Mouse (Mus musculus) thymus, postnatal 36 days (tissue): ENCODE data around the gene Serinc4.

ENCODE experiments used
- DNase-seq, 2 experiments: peaks; one replicate each; pipeline ENCODE4 v3.0.0; 2022; ENCODE audit warnings: mixed read lengths in 2 of 2

Serinc4 gene

DNA sequence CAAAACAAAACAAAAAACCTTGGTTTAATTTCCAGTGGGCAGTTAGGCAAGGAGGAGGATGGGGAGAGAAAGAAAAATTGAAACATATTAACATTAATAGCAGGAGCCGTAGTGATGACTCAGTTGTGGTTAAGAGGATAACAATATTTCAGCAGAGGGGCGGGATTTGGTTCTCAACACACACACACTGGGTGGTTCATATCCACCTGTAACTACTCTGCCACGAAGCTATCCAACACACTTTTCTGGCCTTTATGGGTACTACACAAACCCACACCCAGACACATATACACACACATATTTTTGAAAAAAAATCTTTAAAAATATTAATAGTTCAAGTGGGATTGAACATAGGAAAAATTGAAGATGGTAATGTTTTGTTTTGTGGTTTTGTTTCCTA is 9.6 kb downstream of the Serinc4 start:
- no peak for DNase-seq

DNA sequence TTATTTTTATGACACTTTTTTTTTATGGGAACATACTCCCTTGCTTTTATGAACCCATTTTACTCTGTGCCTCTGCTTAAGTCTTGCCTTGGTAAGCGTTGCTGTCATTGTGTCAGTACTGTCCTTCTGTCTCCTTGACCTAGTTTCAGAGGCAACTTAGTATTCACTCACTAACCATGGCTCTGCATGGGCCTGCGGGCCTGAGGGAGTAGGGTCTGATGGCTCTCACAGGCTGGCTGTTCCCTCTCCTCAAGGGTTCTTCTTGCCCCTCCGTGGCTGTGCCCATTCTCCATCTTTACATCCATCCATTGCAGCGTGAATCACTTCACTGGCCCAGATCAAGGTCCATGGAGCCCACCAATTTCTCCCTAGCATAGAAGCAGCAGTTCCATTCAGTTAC is 10.1 kb downstream of the Serinc4 start:
- DNase-seq = no peak

DNA sequence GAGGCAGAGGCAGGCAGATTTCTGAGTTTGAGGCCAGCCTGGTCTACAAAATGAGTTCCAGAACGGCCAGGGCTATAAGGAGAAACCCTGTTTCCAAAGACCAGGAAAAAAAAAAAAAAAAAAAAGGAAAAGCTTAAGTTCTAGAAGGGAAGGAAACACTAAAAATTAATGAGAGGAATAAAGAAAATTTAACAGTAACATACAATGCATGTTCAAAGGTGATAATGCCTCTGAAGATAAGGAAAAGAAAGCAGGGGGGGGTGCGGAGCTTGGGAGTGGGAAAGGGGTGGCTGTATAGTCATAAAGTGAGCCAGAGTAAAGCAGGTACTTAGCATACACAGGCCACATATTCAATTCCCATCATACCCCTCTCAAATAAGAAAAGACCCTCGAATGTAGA is 11.5 kb downstream of the Serinc4 start:
- DNase-seq = no peak

DNA sequence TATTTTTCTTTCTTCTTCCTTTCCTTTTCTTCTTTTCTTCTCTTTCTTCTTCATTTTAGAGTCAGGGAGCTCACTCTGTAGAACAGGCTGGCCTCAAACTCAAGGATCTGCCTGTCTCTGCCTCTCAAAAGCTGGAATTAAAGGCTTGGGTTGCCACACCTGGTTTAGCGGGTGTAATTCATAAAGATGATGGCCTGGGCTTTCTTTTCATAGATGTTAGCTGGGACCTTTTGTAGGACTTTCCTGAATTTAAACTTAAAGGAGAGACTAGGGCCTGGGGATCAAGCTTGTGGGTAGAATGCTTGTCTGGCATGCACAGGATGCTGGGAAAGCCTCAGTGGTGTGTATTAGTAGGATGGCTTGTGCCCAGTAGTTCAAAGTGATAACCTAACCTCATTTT is 12.4 kb downstream of the Serinc4 start, which contains the start of gene Ell3:
Gene Ell3, minus strand, starts transcription at position 101 of the 400 bp plus-strand sequence.
- DNase-seq = no peak

DNA sequence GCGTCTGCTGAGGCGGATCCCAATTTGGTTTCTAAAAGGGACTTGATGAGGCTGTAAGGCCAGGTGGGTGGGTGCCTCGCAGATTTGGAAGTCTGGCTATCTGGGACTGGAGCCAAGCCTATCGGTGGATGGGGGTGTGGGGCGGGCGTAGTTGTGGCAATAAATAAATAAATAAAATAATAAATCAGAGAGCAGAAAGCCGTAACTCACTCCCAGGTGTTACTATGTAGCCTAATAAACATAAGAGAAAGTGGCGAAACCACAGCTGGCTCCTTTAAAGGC is 13.6 kb downstream of the Serinc4 start:
- DNase-seq = no peak

DNA sequence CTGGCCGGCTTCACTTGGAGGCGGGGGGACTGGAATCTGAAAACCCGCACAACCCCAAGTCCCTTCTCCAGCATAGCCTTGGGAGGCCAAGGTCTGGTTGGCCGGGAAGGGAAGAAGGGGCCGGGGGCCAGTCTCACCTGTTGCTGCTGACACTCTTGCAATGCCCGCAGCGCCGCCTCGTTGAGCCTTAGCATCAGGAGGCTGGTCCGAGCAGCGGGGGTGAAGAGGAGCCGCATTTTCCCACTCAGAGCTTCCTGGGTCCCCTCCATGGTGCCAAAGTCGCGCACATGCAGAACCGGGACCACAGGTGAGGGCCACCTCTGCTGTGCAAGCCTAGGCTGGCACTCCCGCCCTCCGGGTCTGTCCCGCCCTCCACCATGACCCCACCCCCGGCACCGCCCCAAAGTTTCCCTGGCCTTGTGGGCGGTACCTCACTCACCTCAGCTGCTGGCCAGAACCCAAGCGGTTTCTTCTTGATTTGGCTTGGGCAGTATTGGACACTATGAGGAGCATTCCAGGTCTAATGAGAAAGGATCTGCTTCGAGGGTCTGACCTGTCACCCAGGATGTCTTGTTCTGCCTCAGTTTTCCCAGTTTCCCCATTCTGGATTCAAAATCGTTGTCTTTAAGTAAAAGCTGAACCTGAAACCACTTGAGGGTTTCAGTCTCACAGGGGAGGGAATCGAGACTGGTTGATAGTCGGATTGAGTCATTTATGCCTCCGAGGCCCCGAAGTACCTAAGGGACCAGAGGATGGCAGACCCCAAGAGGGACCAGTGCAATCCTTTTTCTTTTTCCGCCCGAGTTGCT is 14.1 kb downstream of the Serinc4 start:
- DNase-seq = peak; percentile 61 to 65

DNA sequence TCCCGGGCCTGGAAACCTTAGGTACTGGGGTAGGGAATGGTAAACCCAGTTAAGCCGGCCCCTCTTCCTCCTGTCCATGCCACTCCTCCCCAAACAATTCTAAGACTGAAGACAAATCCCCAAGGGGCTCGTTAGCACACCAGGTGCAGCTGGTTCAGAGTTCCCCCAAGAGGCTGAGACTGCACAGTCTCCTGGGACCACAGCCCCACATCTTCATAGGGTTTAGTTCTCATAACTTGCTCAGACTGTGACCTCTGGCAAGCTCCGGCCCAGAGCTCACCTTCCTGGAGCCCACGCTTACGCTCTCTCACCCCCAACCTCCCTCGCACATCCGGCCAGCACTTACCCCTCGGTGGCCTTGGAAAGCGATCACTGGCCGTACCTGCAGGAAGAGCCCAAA is 14.8 kb downstream of the Serinc4 start:
- DNase-seq = no peak

DNA sequence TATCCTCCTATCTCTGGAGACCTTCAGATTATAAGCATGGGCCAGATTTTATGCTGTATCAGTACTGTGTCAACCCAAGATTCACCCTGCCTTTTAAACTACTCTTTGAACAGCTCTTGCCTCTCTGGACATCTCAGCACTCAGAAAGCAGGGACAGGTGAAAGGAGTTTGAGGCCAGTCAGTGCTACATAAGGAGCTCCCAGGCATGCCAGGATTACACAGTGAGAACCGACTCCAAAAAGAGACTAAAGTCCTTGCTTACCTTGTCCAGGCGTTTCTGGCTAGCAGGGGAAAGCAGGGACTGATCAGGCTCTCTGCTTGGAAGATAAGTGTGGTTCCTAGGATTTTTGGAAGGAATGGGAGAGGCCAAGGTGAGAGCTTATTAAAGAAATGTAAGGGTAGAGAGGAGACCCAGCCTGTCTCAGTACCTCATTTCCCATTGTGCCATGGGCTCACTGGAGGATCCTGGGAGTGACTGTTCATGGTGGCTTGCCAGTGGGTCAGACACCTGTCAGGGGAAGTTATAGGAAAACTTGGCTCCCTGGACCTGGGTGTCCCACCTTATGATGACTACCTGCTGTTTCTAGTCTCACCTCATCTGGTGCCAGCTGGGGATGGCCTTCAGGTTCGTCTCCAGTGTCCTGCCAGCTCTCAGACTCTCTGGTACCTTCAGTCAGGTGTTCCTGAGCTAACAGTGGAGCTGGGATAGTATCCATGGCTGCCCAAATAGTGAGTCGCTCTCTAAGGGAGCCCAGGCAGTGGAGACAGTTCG is 15.6 kb downstream of the Serinc4 start:
- DNase-seq = no peak

DNA sequence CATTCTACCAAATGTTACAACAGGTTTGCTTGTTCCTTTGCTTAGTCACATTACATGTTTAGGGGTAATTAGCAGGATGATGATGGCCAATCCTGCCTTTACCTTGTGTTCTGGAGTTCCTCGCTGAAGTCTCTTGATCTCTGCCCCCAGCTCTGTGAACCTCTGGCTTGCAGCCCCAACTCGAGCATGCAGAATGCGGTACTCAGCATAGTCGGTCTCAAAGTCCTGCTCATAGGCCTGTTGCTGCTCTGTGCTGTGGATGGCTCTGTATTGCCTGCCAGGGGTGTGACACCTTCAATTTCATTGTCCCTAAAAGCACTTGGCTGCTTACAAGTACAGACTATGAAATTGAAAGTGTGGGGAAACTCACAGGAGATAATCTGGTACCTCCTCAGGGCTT is 16.8 kb downstream of the Serinc4 start:
- DNase-seq = no peak

DNA sequence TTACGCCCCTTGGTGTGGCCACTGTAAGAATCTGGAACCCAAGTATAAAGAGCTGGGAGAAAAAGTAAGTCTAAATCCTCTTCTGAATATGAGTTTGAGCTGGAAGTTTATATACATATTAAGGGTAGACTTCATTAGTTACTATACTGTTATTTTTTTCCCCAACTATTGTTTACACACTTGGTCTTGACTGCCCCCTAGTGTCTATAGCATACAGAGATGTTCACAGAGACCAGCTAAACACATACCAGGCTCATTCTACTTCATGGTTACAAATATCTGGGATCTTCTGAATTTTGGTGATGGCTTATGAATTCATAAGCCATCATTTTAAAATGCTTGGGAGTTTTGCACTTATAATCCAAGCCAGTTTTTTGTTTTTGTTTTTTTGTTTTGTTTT is 21.7 kb downstream of the Serinc4 start:
- no peak for DNase-seq

DNA sequence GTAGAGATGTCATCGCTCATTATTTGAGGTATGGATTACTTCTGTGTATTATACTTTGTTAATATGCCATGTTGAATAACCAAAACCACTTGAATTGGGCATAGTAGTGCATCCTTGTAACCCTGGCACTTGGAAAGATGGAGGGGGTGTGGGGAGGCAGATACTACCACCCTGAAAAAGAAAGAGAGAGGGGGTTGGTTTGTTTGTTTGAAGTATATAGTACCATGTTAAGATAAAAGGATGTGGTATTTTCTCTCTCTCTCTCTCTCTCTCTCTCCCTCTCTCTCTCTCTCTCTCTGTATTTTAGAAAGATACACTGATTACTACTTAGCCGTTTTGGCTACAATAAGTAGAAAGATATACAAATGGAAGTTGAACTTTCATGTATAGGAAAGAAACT is 30.7 kb downstream of the Serinc4 start:
- DNase-seq = no peak

DNA sequence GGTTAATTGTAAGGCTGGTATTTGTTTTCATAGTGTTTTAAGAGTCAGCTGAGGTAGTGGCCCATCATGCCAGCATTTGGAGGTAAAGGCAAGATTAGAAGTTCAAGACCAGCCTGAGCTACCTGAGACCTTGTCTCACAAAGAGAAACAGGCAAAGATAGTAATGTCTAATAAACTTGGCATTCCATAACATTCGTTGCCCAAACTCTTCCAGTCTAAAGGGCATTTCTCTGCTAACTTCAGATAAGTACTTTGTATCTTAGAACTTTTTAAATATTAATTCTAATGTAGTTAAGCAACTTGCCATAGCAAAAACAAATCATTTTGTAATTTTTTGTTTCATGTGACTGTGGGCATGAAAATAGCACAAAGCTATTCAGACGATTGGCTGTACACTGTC is 33.4 kb downstream of the Serinc4 start:
- DNase-seq = no peak

DNA sequence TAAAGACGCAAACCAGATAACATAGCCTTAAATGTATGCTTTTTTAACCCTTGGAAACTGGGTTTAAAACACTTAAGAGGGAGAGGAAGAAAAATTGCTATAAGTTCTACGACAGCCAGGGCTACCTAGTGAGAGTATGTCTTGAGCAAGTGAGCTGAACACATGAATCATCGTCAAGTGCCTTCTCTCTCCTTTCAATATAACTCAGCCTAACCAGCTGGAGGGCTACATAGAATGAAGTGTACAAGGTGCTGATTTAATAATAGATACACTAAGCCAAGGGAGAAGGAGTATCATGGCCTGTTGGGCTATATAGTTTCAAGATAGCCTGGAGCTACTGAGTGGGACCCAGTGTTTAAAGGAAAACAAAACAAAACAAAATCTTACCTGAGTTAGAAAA is 38.1 kb downstream of the Serinc4 start:
- no peak for DNase-seq

DNA sequence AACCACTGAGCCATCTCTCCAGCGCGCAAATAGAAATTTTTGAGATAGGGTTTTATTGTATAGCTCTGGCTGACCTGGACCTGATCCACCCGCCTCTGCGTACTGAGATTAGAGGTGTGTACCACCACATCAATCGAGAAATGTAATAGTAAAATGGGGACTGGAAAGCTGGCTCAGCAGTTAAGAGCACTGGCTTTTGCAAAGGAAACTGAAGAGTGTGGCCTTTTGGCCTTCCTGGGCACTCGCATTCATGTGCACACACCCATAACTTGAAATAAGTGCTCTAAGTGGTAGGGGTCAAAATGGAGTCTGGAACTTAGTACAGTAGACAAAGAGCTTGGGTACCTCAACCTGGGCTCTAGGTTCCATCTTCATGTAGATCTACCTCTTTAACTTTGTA is 40.2 kb downstream of the Serinc4 start:
- DNase-seq = no peak

DNA sequence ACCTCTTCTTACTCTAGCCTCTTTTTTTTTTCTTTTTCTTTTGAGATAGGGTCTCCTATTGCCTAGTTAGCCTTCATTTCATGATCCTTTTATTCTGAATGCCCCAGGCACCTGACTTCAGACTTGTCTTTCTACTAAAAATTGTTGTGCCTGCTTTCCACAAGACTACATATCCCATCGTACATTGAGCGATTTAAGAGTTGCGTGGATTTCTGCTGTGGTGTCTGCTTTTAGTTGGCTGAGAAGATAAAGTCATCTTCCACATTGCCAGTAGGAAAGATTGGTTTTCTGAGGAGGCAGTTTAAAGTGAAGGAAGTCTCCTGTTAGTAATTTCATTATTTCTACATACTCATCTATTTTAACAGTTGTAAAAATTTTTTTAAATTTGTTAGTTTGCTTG is 41.0 kb downstream of the Serinc4 start:
- DNase-seq = no peak

DNA sequence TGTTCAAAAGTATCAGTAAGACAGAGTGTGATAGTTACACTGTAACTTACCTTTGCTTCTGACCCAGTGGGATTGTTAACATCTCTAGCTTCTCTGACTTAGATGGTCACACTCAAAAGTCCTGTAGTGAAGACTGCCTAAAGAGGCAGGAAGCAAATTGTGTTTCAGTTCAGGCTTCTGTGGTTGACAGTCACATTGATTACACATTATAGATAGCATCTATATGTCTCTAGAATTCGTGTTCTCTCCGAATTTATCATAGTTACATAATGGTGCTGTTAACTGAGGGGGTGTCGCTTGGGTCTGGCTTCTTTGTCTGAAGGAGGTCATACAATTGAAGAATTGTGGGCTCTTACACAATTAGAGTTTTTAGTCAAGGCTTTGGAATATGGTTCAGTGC is 41.5 kb downstream of the Serinc4 start:
- DNase-seq = no peak

DNA sequence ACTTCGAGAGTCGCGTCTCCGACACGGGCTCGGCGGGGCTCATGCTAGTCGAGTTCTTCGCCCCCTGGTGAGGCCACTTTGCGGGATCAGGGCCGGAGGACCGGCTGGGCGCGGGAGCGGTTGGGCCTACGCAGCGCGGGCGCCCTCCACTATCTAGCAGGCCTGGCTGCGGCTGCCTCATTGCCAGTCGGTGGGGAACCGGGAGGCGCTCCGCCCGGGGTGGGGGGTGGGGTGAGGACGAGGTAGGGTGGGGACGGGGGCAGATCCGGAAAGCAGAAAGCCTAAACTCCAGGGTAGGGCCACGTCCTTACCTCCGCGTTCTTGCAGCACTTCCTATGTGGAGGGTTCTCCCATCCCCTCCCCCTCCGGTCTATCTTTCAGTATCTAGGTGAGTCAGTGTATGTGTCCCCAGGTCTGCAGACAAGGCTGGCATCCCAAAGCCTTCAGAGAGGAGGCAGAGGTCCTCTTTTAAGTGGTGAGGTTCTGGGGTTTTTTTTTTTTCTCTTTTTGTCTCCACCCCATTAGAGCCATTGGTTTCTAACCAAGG is 42.4 kb downstream of the Serinc4 start:
- peak in 1 of 2 experiments; percentile 67 for DNase-seq

DNA sequence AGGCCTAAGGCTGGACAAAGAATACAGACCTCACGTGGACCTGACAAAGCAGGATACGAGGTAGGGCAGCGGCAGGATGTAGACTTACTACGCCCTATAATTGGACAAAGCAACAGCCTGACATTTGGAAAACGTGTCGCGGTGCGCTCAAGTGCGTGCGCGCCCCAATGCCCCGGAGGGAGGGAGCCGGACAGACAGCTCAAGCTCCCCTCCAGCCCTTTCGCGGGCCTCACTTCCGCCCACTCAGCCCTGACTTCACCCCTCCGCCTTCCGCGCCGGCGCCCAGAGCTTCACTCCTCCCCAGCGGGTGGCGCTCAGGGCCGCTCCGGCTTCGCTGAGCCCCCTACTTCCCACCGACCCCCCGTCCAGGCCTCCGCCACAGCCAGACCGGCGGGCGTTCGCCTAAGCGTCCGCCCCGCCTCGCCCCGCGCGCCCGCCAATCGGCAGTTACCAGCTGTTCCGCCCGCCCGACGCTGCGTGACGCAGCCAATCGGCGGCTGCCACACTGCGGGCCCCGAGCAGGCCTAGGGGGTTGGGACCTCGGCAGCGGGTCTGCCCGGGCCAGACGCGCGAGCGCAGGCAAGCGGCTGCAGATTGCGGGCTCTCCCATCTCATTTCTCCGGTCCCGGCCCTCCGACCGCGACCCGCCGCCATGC is 43.1 kb downstream of the Serinc4 start, which contains the start of the genes Pdia3 and Catsper2:
Gene Pdia3, plus strand, starts transcription at position 389 of the 656 bp plus-strand sequence.
Gene Catsper2, minus strand, starts transcription at position 406 of the 656 bp plus-strand sequence.
- DNase-seq = peak; percentile 95 to 98

DNA sequence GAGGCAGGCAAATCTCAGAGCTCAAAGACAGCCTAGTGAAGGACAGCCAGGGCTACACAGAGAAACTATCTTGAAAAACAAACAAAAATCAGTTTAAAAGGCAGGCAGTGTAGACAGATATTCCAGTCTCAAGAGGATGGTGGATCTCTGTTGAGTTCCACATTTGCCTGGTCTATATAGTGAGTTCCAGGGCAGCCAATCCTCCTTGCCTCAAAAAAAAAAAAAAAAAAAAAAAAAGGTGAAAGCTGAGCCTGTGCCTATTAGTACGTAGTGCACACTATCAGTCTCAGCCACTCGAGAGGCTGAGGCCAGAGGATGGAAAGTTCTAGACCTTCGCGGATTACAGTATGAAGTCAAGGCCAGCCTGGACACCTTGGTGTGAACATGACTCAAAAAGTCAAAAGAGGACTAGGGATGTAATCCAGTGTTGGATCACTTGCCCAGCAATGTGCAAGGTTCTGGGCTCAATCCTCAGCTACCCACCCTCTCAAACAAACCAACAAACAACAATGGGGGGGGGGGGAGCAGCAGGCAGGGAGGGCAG is 43.7 kb downstream of the Serinc4 start:
- no peak for DNase-seq

DNA sequence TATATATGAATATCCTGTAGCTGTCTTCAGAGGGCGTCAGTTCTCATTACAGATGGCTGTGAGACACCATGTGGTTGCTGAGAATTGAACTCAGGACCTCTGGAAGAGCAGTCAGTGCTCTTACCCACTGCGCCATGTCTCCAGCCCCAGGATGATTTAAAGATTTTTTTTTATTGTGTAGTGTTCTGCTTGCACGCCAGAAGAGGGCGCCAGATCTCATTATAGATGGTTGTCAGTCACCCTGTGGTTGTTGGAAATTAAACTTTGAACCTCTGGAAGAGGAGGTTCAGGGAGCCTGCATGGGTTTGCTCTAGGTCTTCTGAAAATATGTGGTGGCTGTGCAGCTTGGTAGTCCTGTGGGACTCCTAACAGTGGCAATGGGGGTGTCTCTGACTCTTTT is 48.4 kb downstream of the Serinc4 start:
- DNase-seq = peak; percentile 62

DNA sequence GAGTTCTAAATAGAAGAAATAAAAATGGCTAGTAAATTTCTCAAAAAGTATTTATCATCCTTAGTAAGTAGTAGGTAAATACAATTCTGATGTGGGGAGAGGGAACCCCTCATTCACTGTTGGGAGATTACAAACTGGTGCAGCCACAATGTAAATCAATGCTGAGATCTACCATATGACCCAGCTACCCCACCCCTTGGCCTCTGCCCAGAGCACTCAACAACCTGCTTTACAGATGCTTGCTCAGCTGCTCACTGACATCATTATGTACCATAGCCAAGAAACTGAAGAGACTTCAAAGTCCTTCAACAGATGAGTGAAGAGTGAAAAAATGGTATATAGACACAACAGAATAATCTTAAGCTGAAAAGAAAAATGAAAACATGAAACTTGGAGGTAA is 53.3 kb downstream of the Serinc4 start:
- no peak for DNase-seq

DNA sequence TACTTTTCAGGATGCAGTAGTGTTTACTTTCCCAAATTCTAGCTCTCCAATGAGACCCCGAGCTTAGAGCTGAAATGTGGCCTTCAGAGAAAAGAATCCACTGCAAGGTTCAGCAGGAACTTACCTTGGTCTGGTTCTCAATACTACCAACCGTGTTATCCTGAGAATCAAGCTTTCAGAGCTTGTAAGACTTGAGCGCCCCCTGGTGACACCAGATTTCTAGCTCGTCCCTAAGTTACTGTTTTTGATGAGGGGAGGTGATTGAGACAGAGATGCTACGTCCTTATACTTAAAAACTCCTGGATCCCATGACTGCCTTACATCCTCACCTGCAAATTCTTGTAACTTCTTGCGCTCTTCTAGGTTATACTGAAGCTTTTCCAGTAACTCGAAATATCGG is 60.0 kb downstream of the Serinc4 start:
- peak; percentile 63 to 78 for DNase-seq
